Mouse (Mus musculus) forebrain, embryonic 12.5 days (tissue): ENCODE data around the gene Tns1. TPM values are rescaled to one million over a fixed set of nuclear protein-coding genes. Genes with fewer than 3 reads are reported as not detected.

Experiments used
- ATAC-seq: fragments of 200-750 bp; cut with Nextera tagmentation; 2 replicates; pipeline ENCODE4 v1.8.0; 2017; ENCODE audit warnings: moderate TSS enrichment; ENCODE audit not compliant: low FRiP score
- H3K27ac ChIP-seq: fragments of 300-500 bp; sonication (generic); 2 replicates; pipeline ENCODE4 v1.5.1; 2016; ENCODE audit warnings: mild to moderate bottlenecking
- H3K27me3 ChIP-seq: fragments of 300-500 bp; sonication (generic); 2 replicates; pipeline ENCODE4 v1.6.1; 2016; ENCODE audit warnings: mild to moderate bottlenecking
- H3K36me3 ChIP-seq: fragments of 300-500 bp; sonication (generic); replicated peaks from 2 replicates; pipeline ENCODE4 v1.6.1; 2016; ENCODE audit warnings: mild to moderate bottlenecking
- H3K4me1 ChIP-seq: fragments of 300-500 bp; sonication (generic); 2 replicates; pipeline ENCODE4 v1.6.1; 2016
- H3K4me2 ChIP-seq: fragments of 300-500 bp; sonication (generic); 2 replicates; pipeline ENCODE4 v1.6.1; 2016; ENCODE audit warnings: mild to moderate bottlenecking, moderate library complexity
- H3K4me3 ChIP-seq: fragments of 300-500 bp; sonication (generic); replicated peaks from 2 replicates; pipeline ENCODE4 v1.5.1; 2016; ENCODE audit warnings: mild to moderate bottlenecking
- H3K9ac ChIP-seq: fragments of 300-500 bp; sonication (generic); 2 replicates; pipeline ENCODE4 v1.6.1; 2016; ENCODE audit warnings: mild to moderate bottlenecking
- H3K9me3 ChIP-seq: fragments of 300-500 bp; sonication (generic); 2 replicates; pipeline ENCODE4 v1.6.1; 2016
- whole genome bisulfite sequencing: fragments of 180-500 bp; shearing (Covaris S2); methylation state at CpG from one replicate; pipeline ENCODE4 v1.1.7; 2016; 5-methylcytosine and 5-hydroxymethylcytosine counted together
- polyA plus RNA-seq: library from polyadenylated mRNA; unstranded; fragments of >200 nt; fragmentation: Nextera tagmentation; extraction: Ambion mirVana; gene quantifications from 2 replicates; pipeline ENCODE4 v1.2.1, GENCODE M21; 2016

Tns1 gene
- polyA plus RNA-seq, 1 experiment from 2014 or later, result 13.0 TPM

GRCm38 (mm10) chr1:73951178-73951577, 173.1 kb downstream of the Tns1 start:
- Histone ChIP-seq H3K9ac (no peak overlapping the region), H3K27ac (no peak overlapping the region), H3K9me3 (no peaks in the 10 kb centered on the region), H3K4me3 (no peak overlapping the region), H3K4me1 (peaks cover 18% of the 10 kb centered on the region), H3K4me2 (no peak overlapping the region), H3K36me3 (peaks cover 10% of the 10 kb centered on the region), H3K27me3 (no peaks in the 10 kb centered on the region)
- ATAC-seq, result no peak
- 95% methylated on average over 3 of the region's 3 CpGs for WGBS

- no peaks in the 10 kb centered on the region for H3K9me3 ChIP-seq
- H3K9ac ChIP-seq, result no peak overlapping the region
- no peak overlapping the region for H3K4me2 ChIP-seq
- no peaks in the 10 kb centered on the region for H3K27me3 ChIP-seq
- WGBS, result 88% methylated on average over 5 of the region's 5 CpGs
- H3K4me3 ChIP-seq, result no peak overlapping the region
- ATAC-seq, result no peak
- H3K4me1 ChIP-seq, result 0 out of 2 replicates have a peak, but pooled peaks cover 7% of the 10 kb centered on the region
- H3K36me3 ChIP-seq, result peaks cover 10% of the 10 kb centered on the region
- H3K27ac ChIP-seq, result no peak overlapping the region
Observed at GRCm38 (mm10) chr1:73948757-73949156, 175.5 kb downstream of the Tns1 start.

GRCm38 (mm10) chr1:73947525-73948304, 176.5 kb downstream of the Tns1 start:
- ATAC-seq, result no peak
- 78% methylated on average over 15 of the region's 15 CpGs for WGBS

GRCm38 (mm10) chr1:73946701-73947100, 177.5 kb downstream of the Tns1 start:
- no peaks in the 10 kb centered on the region for H3K27me3 ChIP-seq
- no peak overlapping the region for H3K9ac ChIP-seq
- peaks cover 18% of the 10 kb centered on the region for H3K4me1 ChIP-seq
- no peak overlapping the region for H3K4me2 ChIP-seq
- no peak for ATAC-seq
- WGBS, result 83% methylated on average over 7 of the region's 7 CpGs
- H3K9me3 ChIP-seq, result no peaks in the 10 kb centered on the region
- no peak overlapping the region for H3K27ac ChIP-seq
- H3K36me3 ChIP-seq, result no peaks in the 10 kb centered on the region
- no peak overlapping the region for H3K4me3 ChIP-seq

More at GRCm38 (mm10) chr1:73947525-73948304, 176.5 kb downstream of the Tns1 start:
- no peak overlapping the region for H3K9ac ChIP-seq
- no peak overlapping the region for H3K27ac ChIP-seq
- no peaks in the 10 kb centered on the region for H3K27me3 ChIP-seq
- no peak overlapping the region for H3K4me2 ChIP-seq
- no peaks in the 10 kb centered on the region for H3K9me3 ChIP-seq
- H3K4me1 ChIP-seq, result 0 out of 2 replicates have a peak, but pooled peaks cover 8% of the 10 kb centered on the region
- H3K36me3 ChIP-seq, result no peaks in the 10 kb centered on the region
- no peak overlapping the region for H3K4me3 ChIP-seq

GRCm38 (mm10) chr1:73944393-73944792, 179.9 kb downstream of the Tns1 start:
- no peaks in the 10 kb centered on the region for H3K36me3 ChIP-seq
- H3K27ac ChIP-seq, result no peak overlapping the region
- peaks cover 24% of the 10 kb centered on the region for H3K4me1 ChIP-seq
- no peak overlapping the region for H3K9ac ChIP-seq
- no peaks in the 10 kb centered on the region for H3K27me3 ChIP-seq
- no peak overlapping the region for H3K4me2 ChIP-seq
- H3K4me3 ChIP-seq, result no peak overlapping the region
- no peak for ATAC-seq
- 44% methylated on average over 3 of the region's 3 CpGs for WGBS
- H3K9me3 ChIP-seq, result no peaks in the 10 kb centered on the region

GRCm38 (mm10) chr1:73943667-73944289, 180.5 kb downstream of the Tns1 start:
- no peak overlapping the region for H3K27ac ChIP-seq
- no peaks in the 10 kb centered on the region for H3K27me3 ChIP-seq
- no peaks in the 10 kb centered on the region for H3K9me3 ChIP-seq
- 78% methylated on average over 9 of the region's 9 CpGs for WGBS
- no peak overlapping the region for H3K9ac ChIP-seq
- peaks cover 24% of the 10 kb centered on the region for H3K4me1 ChIP-seq
- no peak overlapping the region for H3K4me3 ChIP-seq
- H3K4me2 ChIP-seq, result no peak overlapping the region
- no peak for ATAC-seq
- H3K36me3 ChIP-seq, result no peaks in the 10 kb centered on the region

GRCm38 (mm10) chr1:73943255-73943654, 181.0 kb downstream of the Tns1 start:
- peaks cover 24% of the 10 kb centered on the region for H3K4me1 ChIP-seq
- no peak for ATAC-seq
- H3K27me3 ChIP-seq, result no peaks in the 10 kb centered on the region
- H3K36me3 ChIP-seq, result no peaks in the 10 kb centered on the region
- no peaks in the 10 kb centered on the region for H3K9me3 ChIP-seq
- no peak overlapping the region for H3K4me2 ChIP-seq
- H3K9ac ChIP-seq, result no peak overlapping the region
- H3K27ac ChIP-seq, result no peak overlapping the region
- WGBS, result 84% methylated on average over 5 of the region's 5 CpGs
- H3K4me3 ChIP-seq, result no peak overlapping the region

- 50% methylated on average over 2 of the region's 2 CpGs for WGBS
- no peaks in the 10 kb centered on the region for H3K36me3 ChIP-seq
- ATAC-seq, result no peak
- H3K4me1 ChIP-seq, result peaks cover 21% of the 10 kb centered on the region
- no peaks in the 10 kb centered on the region for H3K9me3 ChIP-seq
- H3K27ac ChIP-seq, result no peak overlapping the region
- H3K9ac ChIP-seq, result no peak overlapping the region
- H3K27me3 ChIP-seq, result no peaks in the 10 kb centered on the region
- H3K4me2 ChIP-seq, result no peak overlapping the region
- no peak overlapping the region for H3K4me3 ChIP-seq
Observed at GRCm38 (mm10) chr1:73942243-73942642, 182.0 kb downstream of the Tns1 start.

- H3K27me3 ChIP-seq, result no peaks in the 10 kb centered on the region
- H3K4me2 ChIP-seq, result no peak overlapping the region
- no peak overlapping the region for H3K4me3 ChIP-seq
- WGBS, result 43% methylated on average over 9 of the region's 9 CpGs
- H3K27ac ChIP-seq, result no peak overlapping the region
- H3K9me3 ChIP-seq, result no peaks in the 10 kb centered on the region
- ATAC-seq, result no peak
- H3K9ac ChIP-seq, result no peak overlapping the region
- no peaks in the 10 kb centered on the region for H3K36me3 ChIP-seq
- peaks cover 21% of the 10 kb centered on the region for H3K4me1 ChIP-seq
Observed at GRCm38 (mm10) chr1:73941697-73942096, 182.6 kb downstream of the Tns1 start.

GRCm38 (mm10) chr1:73940491-73941204, 183.6 kb downstream of the Tns1 start:
- Histone ChIP-seq H3K4me2 (no peak overlapping the region), H3K27ac (no peak overlapping the region), H3K27me3 (no peaks in the 10 kb centered on the region), H3K4me3 (no peak overlapping the region), H3K36me3 (no peaks in the 10 kb centered on the region), H3K4me1 (peaks cover 21% of the 10 kb centered on the region), H3K9me3 (no peaks in the 10 kb centered on the region), H3K9ac (no peak overlapping the region)
- 70% methylated on average over 9 of the region's 9 CpGs for WGBS
- ATAC-seq, result no peak

- no peak for ATAC-seq
- no peaks in the 10 kb centered on the region for H3K27me3 ChIP-seq
- H3K4me3 ChIP-seq, result no peak overlapping the region
- no peak overlapping the region for H3K4me2 ChIP-seq
- H3K9ac ChIP-seq, result no peak overlapping the region
- no peaks in the 10 kb centered on the region for H3K36me3 ChIP-seq
- peaks cover 17% of the 10 kb centered on the region for H3K4me1 ChIP-seq
- 79% methylated on average over 10 of the region's 10 CpGs for WGBS
- no peak overlapping the region for H3K27ac ChIP-seq
- H3K9me3 ChIP-seq, result no peaks in the 10 kb centered on the region
Observed at GRCm38 (mm10) chr1:73938597-73938996, 185.7 kb downstream of the Tns1 start.

- Histone ChIP-seq H3K4me3 (no peak overlapping the region), H3K9me3 (no peaks in the 10 kb centered on the region), H3K27ac (no peak overlapping the region), H3K4me1 (peaks cover 16% of the 10 kb centered on the region), H3K9ac (no peak overlapping the region), H3K36me3 (no peaks in the 10 kb centered on the region), H3K4me2 (no peak overlapping the region), H3K27me3 (no peaks in the 10 kb centered on the region)
- 65% methylated on average over 6 of the region's 6 CpGs for WGBS
- ATAC-seq, result no peak
Observed at GRCm38 (mm10) chr1:73937805-73938204, 186.4 kb downstream of the Tns1 start.
